Mouse (Mus musculus) myocyte (in vitro differentiated cells): Measurements from ENCODE around the gene Erbb2.

Experiments
- POLR2A ChIP-seq: IDR thresholded peaks from one replicate; pipeline ENCODE4 v1.6.1; 2011; ENCODE audit warnings: low read depth, mild to moderate bottlenecking, control low read depth, moderate library complexity; ENCODE audit not compliant: insufficient read length
- POLR2AphosphoS2 ChIP-seq: IDR thresholded peaks from one replicate; pipeline ENCODE4 v1.6.1; 2011; ENCODE audit warnings: low read depth, control low read depth; ENCODE audit not compliant: insufficient read length
- SRF ChIP-seq: IDR thresholded peaks from one replicate; pipeline ENCODE4 v1.6.1; 2011; ENCODE audit warnings: low read depth; ENCODE audit not compliant: control insufficient read depth, insufficient read length
- USF1 ChIP-seq: IDR thresholded peaks from one replicate; pipeline ENCODE4 v1.6.1; 2011; ENCODE audit warnings: low read depth, mild to moderate bottlenecking, control low read depth, moderate library complexity

- TF ChIP-seq POLR2A = no peak
- no peak for TF ChIP-seq SRF
- TF ChIP-seq USF1 = no peak
- TF ChIP-seq POLR2AphosphoS2 = no peak
Observed at GRCm38 (mm10) chr11:98388282-98388681, 24.0 kb upstream of the Erbb2 start.
